Mouse (Mus musculus) CD4-positive helper T cell, adult 2 months (primary cell): Measurements from ENCODE around the gene Zfp804a.

Experiments used
- DNase-seq: peaks from one replicate; pipeline ENCODE4 v3.0.0-alpha.2; 2012; ENCODE audit warnings: low read depth, missing footprints, low spot score

The Zfp804a gene

DNA sequence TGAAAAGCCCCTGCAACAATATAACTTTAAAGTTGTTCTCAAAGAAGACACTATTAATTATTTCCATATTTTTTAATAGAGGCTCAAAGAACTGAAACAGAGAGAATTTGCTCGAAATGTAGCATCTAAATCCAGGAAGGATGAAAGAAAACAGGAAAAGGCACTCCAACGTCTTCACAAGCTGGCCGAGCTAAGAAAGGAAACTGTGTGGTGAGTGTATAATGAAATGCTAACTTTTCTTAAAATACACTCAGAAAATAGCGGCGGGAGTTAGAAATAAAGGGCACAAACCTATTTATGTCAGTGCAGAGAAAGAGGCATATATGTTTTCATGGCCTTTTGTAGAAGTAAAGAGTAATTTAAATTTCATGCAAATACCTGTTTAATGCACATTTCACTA lies 200.4 kb downstream of the Zfp804a start:
- no peak for DNase-seq

DNA sequence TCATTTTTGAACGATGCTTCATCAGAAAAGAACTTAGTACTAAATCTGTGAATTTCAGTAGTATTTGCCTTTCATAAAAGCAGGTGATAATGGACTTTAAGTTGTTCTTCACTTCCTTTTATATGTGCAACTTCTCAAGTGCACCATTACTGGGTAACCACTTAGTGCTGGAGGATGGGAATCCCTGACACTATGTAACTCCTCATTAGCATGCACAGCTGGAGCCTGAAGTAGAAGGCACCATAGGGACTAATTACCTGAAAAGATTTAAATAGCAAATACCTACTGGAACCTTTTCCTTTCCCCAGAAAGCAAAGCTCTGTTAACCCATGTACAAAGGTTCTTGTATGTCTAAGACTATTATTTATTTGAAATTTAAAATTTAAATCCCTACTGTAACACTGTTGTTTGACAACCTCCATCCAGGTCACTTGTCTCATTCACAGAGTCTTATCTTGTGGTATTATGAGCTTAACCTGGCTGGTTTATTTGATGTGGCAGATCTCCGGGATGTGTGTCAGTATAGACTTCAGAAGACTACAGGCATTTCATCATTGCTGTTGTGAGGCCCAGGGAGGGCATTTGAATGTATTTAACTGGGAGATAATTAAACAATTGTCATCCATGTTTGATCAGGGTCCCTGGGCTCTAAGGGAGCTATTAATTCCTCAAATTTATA lies 229.7 kb downstream of the Zfp804a start:
- no peak for DNase-seq

DNA sequence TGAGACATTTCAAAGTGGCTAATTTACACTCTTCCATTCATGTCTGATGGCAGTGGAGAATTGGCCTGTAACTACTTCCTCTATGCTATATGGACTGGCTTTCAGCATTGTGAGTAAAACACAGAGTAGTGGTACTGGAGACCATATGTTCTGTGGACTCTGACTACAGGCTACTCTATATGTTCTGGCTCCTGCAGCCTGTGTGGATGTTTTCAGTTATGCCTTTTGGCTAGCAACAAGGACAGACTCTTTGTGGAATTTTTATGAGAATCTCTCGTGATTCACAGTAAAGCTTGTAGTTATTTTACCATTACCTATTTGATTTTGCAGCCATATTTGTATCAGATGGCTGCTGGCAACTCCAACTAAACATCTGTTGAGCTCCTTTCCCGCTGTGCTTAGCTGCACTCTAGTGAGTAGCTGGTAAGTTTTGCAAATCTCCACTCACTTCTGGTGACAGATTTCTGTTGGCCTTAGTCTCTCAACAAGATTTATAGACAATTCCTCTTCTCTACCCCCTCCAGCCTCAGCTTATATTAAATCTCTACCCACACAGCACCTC lies 242.0 kb downstream of the Zfp804a start:
- no peak for DNase-seq
